Mouse (Mus musculus) cerebellum, adult 18-20 months (tissue): ENCODE measurements around the gene Sar1a.

Experiments used
- DNase-seq, 2 experiments: peaks; one replicate each; pipeline ENCODE4 v3.0.0; 2021

Gene Sar1a

GRCm38 (mm10) chr10:61680015-61680913 lies at the start of gene Sar1a:
TSS of gene Sar1a (plus strand) at chr10:61680299.
- peak; percentile 98 to 99 for DNase-seq

GRCm38 (mm10) chr10:61632445-61632844 lies 47.7 kb upstream of the Sar1a start:
- DNase-seq = no peak

- no peak for DNase-seq
Observed at GRCm38 (mm10) chr10:61637055-61637454, 43.0 kb upstream of the Sar1a start.

- no peak for DNase-seq
Observed at GRCm38 (mm10) chr10:61640363-61640762, 39.7 kb upstream of the Sar1a start.

- no peak for DNase-seq
Observed at GRCm38 (mm10) chr10:61646557-61646956, 33.5 kb upstream of the Sar1a start.

GRCm38 (mm10) chr10:61647790-61648736 lies 32.0 kb upstream of the Sar1a start, which contains the start of gene Ppa1:
TSS of gene Ppa1 (plus strand) at chr10:61648552.
- DNase-seq = peak; percentile 89 to 93

GRCm38 (mm10) chr10:61648737-61649645 lies 31.1 kb upstream of the Sar1a start:
- peak in 1 of 2 experiments; percentile 18 for DNase-seq

GRCm38 (mm10) chr10:61654105-61654504 lies 26.0 kb upstream of the Sar1a start:
- no peak for DNase-seq

- no peak for DNase-seq
Observed at GRCm38 (mm10) chr10:61654691-61655090, 25.4 kb upstream of the Sar1a start.

- DNase-seq = no peak
Observed at GRCm38 (mm10) chr10:61655188-61655587, 24.9 kb upstream of the Sar1a start.

GRCm38 (mm10) chr10:61656928-61657882 lies 22.9 kb upstream of the Sar1a start:
- DNase-seq = no peak

- DNase-seq = peak in 1 of 2 experiments; percentile 38
Observed at GRCm38 (mm10) chr10:61657985-61658384, 22.1 kb upstream of the Sar1a start.

GRCm38 (mm10) chr10:61661887-61662286 lies 18.2 kb upstream of the Sar1a start:
- DNase-seq = no peak

GRCm38 (mm10) chr10:61662391-61662988 lies 17.6 kb upstream of the Sar1a start:
- no peak for DNase-seq

GRCm38 (mm10) chr10:61665111-61665510 lies 15.0 kb upstream of the Sar1a start:
- DNase-seq = no peak

GRCm38 (mm10) chr10:61665651-61666050 lies 14.4 kb upstream of the Sar1a start:
- DNase-seq = no peak

GRCm38 (mm10) chr10:61669289-61669688 lies 10.8 kb upstream of the Sar1a start:
- DNase-seq = no peak

GRCm38 (mm10) chr10:61669896-61670295 lies 10.2 kb upstream of the Sar1a start:
- DNase-seq = no peak

GRCm38 (mm10) chr10:61670758-61671157 lies 9.3 kb upstream of the Sar1a start:
- no peak for DNase-seq

GRCm38 (mm10) chr10:61675935-61676334 lies 4.2 kb upstream of the Sar1a start:
- DNase-seq = no peak

- peak in 1 of 2 experiments; percentile 31 for DNase-seq
Observed at GRCm38 (mm10) chr10:61679545-61679944, 554 bp upstream of the Sar1a start.
